Mouse (Mus musculus) fat pad, adult 2 months (tissue): ENCODE measurements around the gene Pigq.

Source experiments
- DNase-seq: peaks from one replicate; pipeline ENCODE4 v3.0.0-alpha.2; 2011; ENCODE audit warnings: low read depth, low spot score; ENCODE audit errors: extremely low read depth

Gene Pigq

GRCm38 (mm10) chr17:25885636-25886035, 59.1 kb downstream of the Pigq start:
- no peak for DNase-seq

- no peak for DNase-seq
These were observed 60.9 kb downstream of the Pigq start for GRCm38 (mm10) chr17:25883824-25884223.

GRCm38 (mm10) chr17:25883268-25883667, 61.5 kb downstream of the Pigq start:
- no peak for DNase-seq

DNA sequence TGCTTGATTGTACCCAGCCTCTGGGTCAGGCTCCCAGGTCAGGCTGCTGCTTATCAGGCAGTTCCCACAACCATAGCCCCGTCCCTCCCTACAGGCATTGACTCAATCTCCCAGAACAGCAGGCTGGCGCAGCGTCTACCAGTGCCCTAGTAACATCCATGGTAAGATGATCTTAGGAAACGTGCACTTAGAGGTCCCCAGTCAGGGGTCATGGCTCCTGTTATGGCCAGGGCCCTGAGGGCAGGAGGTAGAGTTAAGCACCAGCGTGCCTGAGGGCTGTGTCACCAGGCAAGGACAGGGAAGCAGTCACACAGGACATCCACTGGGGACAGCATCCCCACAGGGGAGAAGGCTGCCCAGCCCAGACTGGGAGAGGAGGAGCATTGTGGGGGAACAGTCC, 62.4 kb downstream of the Pigq start:
- DNase-seq, result no peak

DNA sequence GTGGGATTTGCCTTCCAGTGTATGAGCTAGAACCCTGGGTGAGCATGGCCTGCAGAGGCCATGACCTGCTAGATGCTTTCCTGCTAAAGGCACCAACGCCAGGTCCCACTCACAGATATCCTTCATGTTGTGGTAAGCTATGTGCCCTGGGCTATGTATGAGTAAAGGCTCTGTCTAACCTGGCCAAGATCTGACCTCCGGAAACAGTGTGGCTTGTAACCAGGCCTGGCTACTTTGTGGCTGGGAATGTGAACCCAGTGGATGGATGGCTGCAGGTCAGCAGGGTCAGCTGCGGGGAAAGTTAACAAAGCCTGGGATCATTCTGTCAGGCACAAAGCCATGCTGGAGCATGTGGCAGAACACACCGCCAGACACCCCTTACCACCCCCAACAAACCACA, 63.0 kb downstream of the Pigq start:
- DNase-seq, result no peak

GRCm38 (mm10) chr17:25880913-25881641, 63.7 kb downstream of the Pigq start:
- no peak for DNase-seq

- peak; percentile 97 for DNase-seq
These were observed 64.4 kb downstream of the Pigq start, which contains the start of gene Wfikkn1 for GRCm38 (mm10) chr17:25880196-25880910. TSS of gene Wfikkn1 (minus strand) at chr17:25880858.

- DNase-seq, result no peak
These were observed 65.0 kb downstream of the Pigq start for GRCm38 (mm10) chr17:25879750-25880149.

DNA sequence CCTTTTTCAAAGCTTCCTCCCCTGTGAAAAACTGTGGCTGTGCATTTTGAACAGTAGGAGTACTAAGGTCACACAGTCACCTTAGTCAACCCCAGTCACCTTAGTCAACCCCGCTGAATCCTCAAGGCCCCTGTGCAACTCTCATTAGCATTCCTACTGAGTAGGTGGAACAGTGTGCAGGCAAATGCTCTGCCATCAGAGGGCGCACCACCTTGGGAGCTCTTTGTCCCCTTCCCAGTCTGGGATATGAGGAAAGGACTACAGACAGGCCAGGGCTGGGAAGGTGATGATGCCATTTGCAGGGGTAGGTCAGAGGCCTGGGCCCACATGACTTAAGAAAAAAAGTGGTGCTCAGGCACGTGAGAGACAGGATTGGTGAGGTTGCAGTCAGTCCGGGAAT, 65.5 kb downstream of the Pigq start:
- no peak for DNase-seq

- DNase-seq, result no peak
These were observed 66.0 kb downstream of the Pigq start for GRCm38 (mm10) chr17:25878611-25879180.

GRCm38 (mm10) chr17:25877741-25878610, 66.8 kb downstream of the Pigq start:
- no peak for DNase-seq

DNA sequence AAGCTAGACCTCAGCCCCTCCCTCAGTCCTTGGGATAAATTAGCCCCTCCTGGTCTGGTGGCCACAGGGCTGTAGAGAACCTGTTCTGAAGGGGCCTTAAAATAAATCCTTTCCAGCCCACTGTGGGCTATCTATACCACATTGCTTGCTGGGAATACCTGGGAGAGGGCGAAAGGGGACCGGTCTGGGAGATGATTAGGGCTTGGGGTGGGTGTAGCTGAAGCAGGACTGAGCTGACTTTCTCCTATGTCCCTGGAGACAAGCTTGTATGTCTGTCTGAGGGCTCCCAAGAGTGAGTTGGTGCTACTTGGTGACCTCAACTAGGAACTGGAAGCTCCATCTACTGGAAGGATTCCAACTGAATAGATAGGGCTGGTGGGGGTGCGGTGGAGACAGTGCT, 67.7 kb downstream of the Pigq start:
- no peak for DNase-seq
